Mouse (Mus musculus): ENCODE measurements around the gene Ccdc32.

- TF ChIP-seq POLR2A (IDR thresholded peaks at IDR 0.05; ENCODE audit: borderline replicate concordance, extremely low read depth, low read depth, low read length) (0 out of 2 replicates have a peak, but pooled peaks have one; percentile 26), CTCF (IDR thresholded peaks at IDR 0.05; ENCODE audit: insufficient read depth, low read length) (peak; percentile 49)
These were observed 52.8 kb downstream of the Ccdc32 start for GRCm38 (mm10) chr2:118976282-118976929.

All from lung, adult 2 months (tissue).